Mouse (Mus musculus) embryonic fibroblast, embryonic 13.5 days (primary cell): Measurements from ENCODE around the gene Ank2.

Source experiments
- CTCF ChIP-seq: IDR thresholded peaks from 2 replicates; pipeline ENCODE4 v1.5.1; 2011; ENCODE audit warnings: mild to moderate bottlenecking, control low read depth, low read length, moderate library complexity, borderline replicate concordance; ENCODE audit not compliant: insufficient read depth
- POLR2A ChIP-seq: IDR thresholded peaks from 2 replicates; pipeline ENCODE4 v1.6.1; 2011; ENCODE audit warnings: low read depth, mild to moderate bottlenecking, control low read depth, low read length, moderate library complexity

DNA sequence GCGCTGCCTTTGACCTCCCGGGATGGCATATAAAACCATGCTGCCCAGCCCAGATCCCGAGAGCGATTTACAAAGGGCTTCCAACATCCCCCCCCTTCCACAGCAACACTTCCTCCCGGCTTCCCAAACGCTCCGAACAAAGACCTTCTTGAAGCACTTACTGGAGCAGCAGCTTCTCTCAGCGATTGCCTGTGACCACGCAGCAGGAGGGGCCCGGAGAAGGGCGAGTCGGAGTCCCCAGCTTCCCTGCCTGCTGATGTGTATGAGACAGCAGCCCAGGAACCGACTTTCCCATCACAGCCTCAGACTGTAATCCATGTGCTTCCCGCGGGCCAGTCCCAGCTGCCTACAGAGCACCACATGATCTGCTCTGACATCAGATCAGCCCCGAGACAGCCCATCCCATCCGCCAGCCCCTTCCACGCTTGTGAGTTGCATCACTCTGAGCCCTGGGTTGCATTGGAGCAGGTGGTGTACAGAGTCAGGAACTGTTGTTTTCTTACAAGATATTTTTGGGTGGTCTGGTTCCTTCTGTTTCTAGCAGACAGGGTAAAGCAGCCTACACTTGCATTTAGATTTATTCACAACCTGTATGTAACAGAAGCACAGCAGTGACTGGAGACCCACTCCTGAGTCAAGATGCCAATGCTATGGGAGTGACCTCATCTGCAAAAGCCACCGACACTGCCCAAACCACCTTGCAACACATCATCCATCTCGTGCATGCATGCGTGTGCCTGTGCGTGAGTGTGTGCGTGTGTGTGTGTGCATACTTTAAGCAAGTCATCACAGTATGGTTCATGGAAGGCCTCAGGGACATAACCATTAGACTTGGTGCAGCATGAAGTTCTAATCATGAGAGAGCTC is 90.2 kb downstream of the Ank2 start:
- TF ChIP-seq CTCF: no peak
- peak; percentile 91 for TF ChIP-seq POLR2A
